Mouse (Mus musculus): ENCODE measurements around the gene Isoc2a.

Isoc2a gene

GRCm38 (mm10) chr7:4934160-4934914 is 57.4 kb downstream of the Isoc2a start:
- ATAC-seq (ENCODE audit: insufficient number of reproducible peaks, low FRiP score, low TSS enrichment) = no peak

DNA sequence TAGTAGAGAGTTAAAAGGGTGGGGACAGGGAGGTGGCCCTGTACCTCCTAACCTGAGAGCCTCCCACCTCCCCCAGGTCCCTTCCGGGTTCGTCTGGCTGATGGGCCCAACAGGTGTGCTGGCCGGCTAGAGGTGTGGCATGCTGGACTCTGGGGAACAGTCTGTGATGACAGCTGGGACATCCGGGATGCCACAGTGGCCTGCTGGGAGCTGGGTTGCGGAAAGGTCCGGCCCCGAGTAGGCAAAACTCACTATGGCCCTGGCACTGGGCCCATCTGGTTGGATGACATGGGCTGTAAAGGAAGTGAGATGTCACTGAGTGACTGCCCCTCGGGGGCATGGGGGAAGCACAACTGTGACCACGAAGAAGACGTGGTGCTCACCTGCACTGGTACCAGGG is 59.9 kb downstream of the Isoc2a start:
- ATAC-seq (ENCODE audit: insufficient number of reproducible peaks, low FRiP score, low TSS enrichment) = no peak

DNA sequence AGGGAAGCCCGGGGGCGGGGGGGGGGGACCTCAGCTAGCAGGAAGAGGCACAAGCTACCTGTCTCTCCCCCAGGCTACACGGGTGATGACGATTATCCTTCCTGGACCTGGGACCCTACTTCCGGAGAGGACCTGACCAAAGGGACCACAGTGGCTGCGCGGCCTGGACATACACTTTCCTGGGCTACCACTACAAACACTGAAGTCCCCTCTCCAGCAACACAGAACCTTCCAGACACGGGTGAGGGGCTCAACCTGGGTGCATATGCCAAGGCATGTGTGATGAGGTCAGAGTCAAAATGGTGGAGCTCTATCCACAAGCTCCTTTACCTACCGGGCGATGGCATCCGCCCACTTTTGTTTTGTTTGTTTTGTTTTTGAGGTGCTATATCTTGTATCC is 60.4 kb downstream of the Isoc2a start:
- no peak for ATAC-seq (ENCODE audit: insufficient number of reproducible peaks, low FRiP score, low TSS enrichment)

DNA sequence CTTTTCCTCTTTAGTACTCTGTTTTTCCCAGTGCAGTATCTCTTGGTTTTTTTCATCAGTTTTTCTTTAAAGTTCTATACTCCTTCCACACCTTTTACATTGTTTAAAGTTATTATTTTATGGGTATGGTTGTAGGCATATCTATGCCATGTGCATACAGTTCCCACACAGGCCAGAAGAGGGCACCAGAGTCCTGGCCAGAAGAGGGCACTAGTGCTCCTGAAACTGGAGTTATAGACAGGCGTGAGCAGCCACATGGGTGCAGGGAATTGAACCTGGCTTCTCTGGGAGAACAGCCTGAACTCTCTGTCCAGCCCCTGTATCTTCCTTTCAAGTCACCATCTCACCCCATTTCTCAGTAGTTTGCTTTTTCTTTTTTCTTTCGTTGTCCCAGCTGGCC is 61.5 kb downstream of the Isoc2a start:
- no peak for ATAC-seq (ENCODE audit: insufficient number of reproducible peaks, low FRiP score, low TSS enrichment)

DNA sequence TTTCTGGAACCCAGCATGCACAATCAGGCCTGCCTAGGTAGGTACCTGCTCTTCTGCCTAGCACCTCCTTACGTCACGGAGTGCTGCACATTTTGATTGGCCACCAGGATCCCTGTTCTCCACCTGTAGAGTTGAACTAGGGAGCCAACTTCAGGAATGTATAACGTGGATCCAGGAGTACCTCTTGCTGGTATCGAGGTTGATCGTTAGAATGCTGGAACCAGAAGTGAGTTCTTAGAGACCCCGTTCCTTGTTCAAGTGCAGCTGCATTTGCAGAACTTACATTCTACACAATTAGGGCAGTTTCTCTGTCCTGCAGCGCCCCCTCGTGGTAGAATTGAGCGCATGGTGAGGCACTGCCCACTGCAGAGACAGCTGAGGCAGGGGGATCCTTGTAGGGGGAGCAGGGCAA is 63.1 kb downstream of the Isoc2a start:
- ATAC-seq (ENCODE audit: insufficient number of reproducible peaks, low FRiP score, low TSS enrichment) = 0 out of 2 replicates have a peak, but pooled peaks have one; percentile 34

DNA sequence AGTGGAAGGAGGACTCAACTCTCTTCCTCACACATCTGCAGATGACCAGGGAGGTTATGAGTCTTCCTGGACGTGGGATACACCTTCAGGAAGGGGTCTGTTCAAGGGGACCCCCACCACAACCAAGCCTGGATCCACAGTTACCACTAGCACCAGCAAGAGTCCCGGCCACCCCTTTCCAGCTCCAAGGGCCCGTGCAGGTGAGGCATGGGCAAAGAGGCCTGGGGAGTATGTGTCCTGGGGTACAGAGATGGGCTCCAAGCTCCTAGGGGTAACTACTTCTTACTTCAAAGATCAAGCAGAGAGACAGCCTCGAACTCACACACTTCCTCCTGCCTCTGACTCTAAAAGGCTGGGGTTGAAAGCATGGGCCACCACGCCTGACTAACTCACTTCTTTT is 65.7 kb downstream of the Isoc2a start:
- no peak for ATAC-seq (ENCODE audit: insufficient number of reproducible peaks, low FRiP score, low TSS enrichment)

DNA sequence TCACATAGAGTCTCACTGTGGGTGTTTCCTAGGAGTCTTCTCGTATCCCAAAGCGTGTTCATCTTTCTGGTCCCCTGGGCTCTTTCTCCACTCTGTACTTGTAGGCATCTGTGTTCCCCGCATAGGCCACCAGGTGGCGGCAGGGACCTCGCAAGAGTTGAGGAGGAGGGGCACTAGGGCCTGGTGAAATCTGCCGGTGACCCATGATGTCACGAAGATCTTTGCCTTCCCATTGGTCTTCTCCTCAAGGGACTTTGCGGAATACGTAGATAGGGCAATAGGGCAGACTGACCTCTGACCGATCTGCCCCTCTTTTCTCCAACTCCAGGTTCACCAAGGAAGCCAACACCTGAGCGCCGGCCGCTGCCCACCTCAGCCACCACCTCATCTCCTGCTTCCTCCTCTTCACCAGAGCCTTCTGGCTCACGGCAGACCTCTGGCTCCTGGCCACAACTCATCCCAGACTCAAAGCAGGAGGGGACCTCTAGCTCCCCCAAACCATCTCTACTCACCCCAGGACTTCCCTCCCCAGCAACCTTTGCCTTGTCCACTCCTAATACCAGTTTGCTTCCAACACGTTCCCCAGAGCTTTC is 66.4 kb downstream of the Isoc2a start:
- ATAC-seq (ENCODE audit: insufficient number of reproducible peaks, low FRiP score, low TSS enrichment) = peak; percentile 87
